Mouse (Mus musculus) midbrain, postnatal 0 days (tissue): ENCODE data around the gene Cyp21a1. TPM values are rescaled to one million over a fixed set of nuclear protein-coding genes. Genes with fewer than 3 reads are reported as not detected.

ENCODE experiments used
- ATAC-seq: fragments of 200-750 bp; cut with Nextera tagmentation; 2 replicates; pipeline ENCODE4 v1.8.0; 2017; ENCODE audit warnings: moderate number of reproducible peaks, mild to moderate bottlenecking, moderate TSS enrichment, moderate library complexity; ENCODE audit not compliant: low FRiP score
- DNase-seq: peaks from one replicate; pipeline ENCODE4 v3.0.0-alpha.2; 2015; ENCODE audit warnings: low spot score
- H3K27ac ChIP-seq: fragments of 300-500 bp; sonication (generic); 2 replicates; pipeline ENCODE4 v1.5.1; 2014; ENCODE audit warnings: low read depth, mild to moderate bottlenecking, low read length, mixed read lengths
- H3K27me3 ChIP-seq: fragments of 300-500 bp; sonication (generic); 2 replicates; pipeline ENCODE4 v1.6.1; 2014; ENCODE audit warnings: low read length, control low read depth, mixed read lengths; ENCODE audit not compliant: insufficient read depth
- H3K36me3 ChIP-seq: fragments of 300-500 bp; sonication (generic); 2 replicates; pipeline ENCODE4 v1.6.1; 2014; ENCODE audit warnings: low read length, control low read depth, mixed read lengths; ENCODE audit not compliant: insufficient read depth
- H3K4me1 ChIP-seq: fragments of 300-500 bp; sonication (generic); 2 replicates; pipeline ENCODE4 v1.6.1; 2014; ENCODE audit warnings: mild to moderate bottlenecking, control low read depth, antibody characterized with exemption, low read length, mixed read lengths; ENCODE audit not compliant: insufficient read depth
- H3K4me2 ChIP-seq: fragments of 300-500 bp; sonication (generic); 2 replicates; pipeline ENCODE4 v1.6.1; 2014; ENCODE audit warnings: low read depth, mild to moderate bottlenecking, low read length, mixed read lengths; ENCODE audit not compliant: poor library complexity, severe bottlenecking
- H3K4me3 ChIP-seq: fragments of 300-500 bp; sonication (generic); 2 replicates; pipeline ENCODE4 v1.5.1; 2014; ENCODE audit warnings: low read depth, mild to moderate bottlenecking, low read length, moderate library complexity
- H3K9ac ChIP-seq: fragments of 300-500 bp; sonication (generic); replicated peaks from 2 replicates; pipeline ENCODE4 v1.6.1; 2014; ENCODE audit warnings: mild to moderate bottlenecking, low read length, moderate library complexity, mixed read lengths; ENCODE audit not compliant: poor library complexity, severe bottlenecking
- H3K9me3 ChIP-seq: fragments of 300-500 bp; sonication (generic); 2 replicates; pipeline ENCODE4 v1.6.1; 2016; ENCODE audit warnings: low read length, control low read depth
- CTCF ChIP-seq: IDR thresholded peaks from 2 replicates; pipeline ENCODE4 v1.5.1; 2016; ENCODE audit warnings: antibody characterized with exemption, mild to moderate bottlenecking
- WGBS: fragments of 180-500 bp; shearing (Covaris S2); extraction: QIAGEN DNeasy Blood & Tissue Kit; methylation state at CpG from one replicate; pipeline ENCODE4 v1.1.7; 2014; 5-methylcytosine and 5-hydroxymethylcytosine counted together
- polyA plus RNA-seq: library from polyadenylated mRNA; unstranded; fragments of >200 nt; fragmentation: Nextera tagmentation; extraction: Ambion mirVana; gene quantifications from 2 replicates; pipeline ENCODE4 v1.2.1, GENCODE M21; 2015
- total RNA-seq: library from RNA; depleted of rRNA; stranded (reverse); fragments of >200 nt; gene quantifications from 2 replicates; pipeline ENCODE4 v1.2.3, GENCODE M21; 2014

Cyp21a1 gene
- total and polyA plus RNA-seq, 2 experiments from 2014 or later, result not detected

DNA sequence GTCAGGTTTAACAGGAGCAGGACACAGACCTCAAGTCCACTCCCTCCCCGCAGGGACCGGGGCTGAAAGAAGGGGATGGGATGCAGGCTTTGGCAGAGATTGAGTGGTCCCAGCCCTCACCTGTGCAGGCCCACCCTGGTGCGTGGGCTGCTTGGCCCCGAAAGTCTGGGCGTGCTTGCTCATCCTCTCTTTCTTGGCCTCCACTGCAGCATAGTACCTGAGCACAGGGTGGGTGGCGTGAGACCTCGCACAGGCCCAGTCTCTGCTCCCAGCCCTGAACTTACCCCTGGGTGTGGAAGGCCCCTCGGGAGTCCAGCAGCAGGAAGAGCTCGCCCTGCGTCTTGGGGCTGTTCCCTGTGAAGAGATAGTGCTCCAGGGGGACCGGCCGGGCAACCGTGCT, 40.5 kb upstream of the Cyp21a1 start:
- no peaks in the 10 kb centered on the region for H3K27me3 ChIP-seq
- no peak for ATAC-seq
- H3K4me3 ChIP-seq, result no peak overlapping the region
- peaks cover 4% of the 10 kb centered on the region; the same call in 1 of the 2 replicates for H3K4me1 ChIP-seq
- no peaks in the 10 kb centered on the region for H3K9me3 ChIP-seq
- no peak overlapping the region for H3K9ac ChIP-seq
- H3K27ac ChIP-seq, result no peak overlapping the region
- peaks cover 75% of the 10 kb centered on the region for H3K36me3 ChIP-seq
- no peak overlapping the region for H3K4me2 ChIP-seq
- whole genome bisulfite sequencing, result 95% methylated on average over 13 of the region's 13 CpGs
- TF ChIP-seq CTCF, result no peak
- DNase-seq, result no peak

DNA sequence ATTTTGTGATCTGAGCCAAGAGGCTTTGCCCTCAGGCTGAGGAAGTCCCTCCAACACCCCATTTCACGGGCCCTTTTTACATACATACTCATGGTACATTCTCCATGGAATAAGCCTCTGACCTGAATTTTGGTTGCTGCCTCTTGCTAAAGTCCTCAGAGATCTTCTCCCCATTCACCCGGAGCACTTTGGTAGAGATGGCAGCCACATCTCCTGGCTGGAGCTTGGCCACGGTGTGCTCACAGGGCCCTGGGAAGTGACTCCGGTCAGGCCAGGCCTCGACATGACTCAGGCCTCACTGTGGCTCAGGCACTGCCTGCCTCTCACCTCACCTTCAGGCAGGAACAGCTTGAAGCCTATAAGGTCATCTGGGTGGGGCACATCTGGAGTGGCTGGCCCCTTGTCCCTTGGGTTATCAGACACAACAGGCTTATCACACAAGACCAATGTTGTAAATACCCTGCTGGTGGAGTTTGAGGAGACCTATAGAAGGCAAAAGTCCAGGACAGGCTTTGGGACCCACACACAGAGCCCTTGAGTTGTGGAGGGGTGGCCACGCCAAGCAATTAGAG, 36.5 kb upstream of the Cyp21a1 start:
- 86% methylated on average over 6 of the region's 6 CpGs for WGBS
- H3K27ac ChIP-seq, result no peak overlapping the region
- H3K4me2 ChIP-seq, result no peak overlapping the region
- H3K9me3 ChIP-seq, result no peaks in the 10 kb centered on the region
- peaks cover 57% of the 10 kb centered on the region for H3K36me3 ChIP-seq
- no peak for TF ChIP-seq CTCF
- DNase-seq, result no peak
- peaks cover 5% of the 10 kb centered on the region; the same call in 1 of the 2 replicates for H3K4me1 ChIP-seq
- ATAC-seq, result no peak
- no peaks in the 10 kb centered on the region for H3K27me3 ChIP-seq
- no peak overlapping the region for H3K4me3 ChIP-seq
- no peak overlapping the region for H3K9ac ChIP-seq

DNA sequence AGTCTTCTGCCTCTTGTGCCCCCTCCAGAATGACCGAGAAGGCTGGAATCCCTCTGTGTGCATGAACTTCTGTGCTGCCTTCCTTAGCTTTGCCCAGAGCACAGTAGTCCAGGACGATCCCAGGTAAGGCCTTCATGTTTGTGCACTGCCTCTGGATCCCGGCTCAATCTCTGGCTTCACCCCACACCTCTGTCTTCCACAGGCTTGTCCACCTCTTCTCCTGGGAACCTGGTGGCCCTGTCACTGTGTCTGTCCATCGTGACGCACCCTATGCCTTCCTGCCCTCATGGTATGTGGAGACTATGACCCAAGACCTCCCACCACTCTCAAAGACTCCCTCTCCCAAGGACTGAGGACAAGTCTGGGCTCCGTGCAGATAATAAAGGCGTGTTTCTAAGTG, 34.4 kb upstream of the Cyp21a1 start:
- no peaks in the 10 kb centered on the region for H3K27me3 ChIP-seq
- no peak overlapping the region for H3K9ac ChIP-seq
- no peak overlapping the region for H3K4me2 ChIP-seq
- no peaks in the 10 kb centered on the region for H3K9me3 ChIP-seq
- no peak for ATAC-seq
- no peak for DNase-seq
- H3K27ac ChIP-seq, result no peak overlapping the region
- H3K4me3 ChIP-seq, result no peak overlapping the region
- 90% methylated on average over 7 of the region's 7 CpGs for WGBS
- no peak for TF ChIP-seq CTCF
- peaks cover 5% of the 10 kb centered on the region; the same call in 1 of the 2 replicates for H3K4me1 ChIP-seq
- peaks cover 37% of the 10 kb centered on the region for H3K36me3 ChIP-seq

DNA sequence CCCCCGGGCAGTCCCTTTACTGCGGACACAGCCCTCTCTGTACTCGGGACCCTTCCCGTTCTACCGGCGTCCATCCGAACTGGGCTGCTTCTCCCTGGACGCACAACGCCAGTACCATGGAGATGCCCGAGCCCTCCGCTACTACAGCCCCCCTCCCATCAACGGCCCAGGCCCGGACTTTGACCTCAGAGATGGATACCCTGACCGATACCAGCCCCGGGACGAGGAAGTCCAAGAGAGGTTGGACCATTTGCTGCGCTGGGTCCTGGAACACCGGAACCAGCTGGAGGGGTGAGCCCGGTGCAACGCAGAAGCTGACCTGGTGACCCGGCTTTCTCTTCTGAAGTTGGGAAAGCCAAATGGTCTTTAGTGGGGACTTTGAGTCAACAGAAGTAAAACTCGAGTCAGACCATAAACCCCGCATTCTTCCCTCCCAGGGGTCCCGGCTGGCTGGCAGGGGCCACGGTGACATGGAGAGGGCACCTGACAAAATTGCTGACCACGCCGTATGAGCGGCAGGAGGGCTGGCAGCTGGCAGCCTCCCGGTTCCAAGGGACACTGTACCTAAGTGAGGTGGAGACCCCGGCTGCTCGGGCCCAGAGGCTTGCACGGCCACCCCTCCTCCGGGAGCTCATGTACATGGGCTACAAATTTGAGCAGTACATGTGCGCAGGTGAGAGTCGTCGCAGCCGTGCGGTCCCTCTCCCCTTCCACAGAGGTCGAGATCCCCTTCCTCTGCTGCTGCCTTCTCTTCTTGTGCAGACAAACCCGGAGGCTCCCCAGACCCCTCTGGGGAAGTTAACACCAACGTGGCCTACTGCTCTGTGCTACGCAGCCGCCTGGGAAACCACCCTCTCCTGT, 33.3 kb upstream of the Cyp21a1 start:
- H3K27me3 ChIP-seq, result no peaks in the 10 kb centered on the region
- WGBS, result 42% methylated on average over 42 of the region's 43 CpGs
- H3K4me3 ChIP-seq, result peak overlapping the region; percentile 57
- H3K36me3 ChIP-seq, result peaks cover 34% of the 10 kb centered on the region
- peak overlapping the region; percentile 77; the same call in 1 of the 2 replicates for H3K27ac ChIP-seq
- TF ChIP-seq CTCF, result no peak
- ATAC-seq, result peak; percentile 22; the same call in 1 of the 2 replicates
- H3K4me1 ChIP-seq, result peaks cover 5% of the 10 kb centered on the region; the same call in 1 of the 2 replicates
- DNase-seq, result no peak
- peak overlapping the region; percentile 71 for H3K9ac ChIP-seq
- H3K9me3 ChIP-seq, result no peaks in the 10 kb centered on the region
- H3K4me2 ChIP-seq, result peak overlapping the region; percentile 98

DNA sequence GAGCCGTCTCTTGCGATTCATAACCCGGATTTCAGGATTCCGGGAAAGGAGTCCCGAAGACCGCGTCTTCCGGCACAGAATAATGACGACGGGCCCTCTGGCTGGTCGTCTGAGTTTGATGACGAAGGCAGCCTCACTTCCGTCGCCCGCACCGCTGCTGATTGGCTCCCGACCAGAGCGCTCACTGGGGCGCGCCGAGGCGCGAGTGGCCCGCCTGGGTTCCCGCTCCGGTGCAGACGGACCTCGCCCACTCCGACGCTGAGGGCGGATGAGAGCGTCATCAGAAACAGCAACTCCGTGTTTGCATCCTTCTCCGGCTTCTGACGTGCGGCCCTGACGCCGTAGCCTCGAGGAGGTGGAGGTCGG, 32.5 kb upstream of the Cyp21a1 start, which contains the start of the genes Stk19 and Dxo:
TSS of gene Stk19 (minus strand) at position 90 of the 366 bp plus-strand sequence.
TSS of gene Dxo (plus strand) at position 164 of the 366 bp plus-strand sequence.
- Histone ChIP-seq H3K4me2 (peak within 1 kb of the TSS; percentile 98), H3K9me3 (no peaks in the 10 kb centered on the region), H3K4me3 (peak within 1 kb of the TSS; percentile 57), H3K4me1 (peaks cover 5% of the 10 kb centered on the region; the same call in 1 of the 2 replicates), H3K36me3 (peaks cover 26% of the 10 kb centered on the region), H3K27me3 (no peaks in the 10 kb centered on the region), H3K27ac (peak within 1 kb of the TSS; percentile 77), H3K9ac (peak within 1 kb of the TSS; percentile 71)
- under 1% methylated on average over 40 of the region's 40 CpGs for WGBS
- peak; percentile 91 for ATAC-seq
- TF ChIP-seq CTCF, result no peak
- peak; percentile 98 for DNase-seq
